8 mouse cellular contexts compared by ENCODE assay signal in genomic region chr11:45943108-45943705, GRCm38 (mm10). TPM values are rescaled to one million over a fixed set of nuclear protein-coding genes. Genes with fewer than 3 reads are reported as not detected.
DNase-seq lines count a peak whose midpoint lies in the region; ATAC-seq lines count a peak whose summit lies in the region.

No protein-coding gene starts in this region.

- H3K27me3 ChIP-seq in midbrain, embryonic 13.5 days: no peaks in the 10 kb centered on the region

- no peaks in the 10 kb centered on the region for H3K9me3 ChIP-seq in midbrain, embryonic 13.5 days

- H3K4me3 ChIP-seq in midbrain, embryonic 13.5 days (replicated peaks): peak overlapping the region; percentile 90

- 65% methylated on average over 7 of the region's 7 CpGs for WGBS in midbrain, embryonic 13.5 days

- H3K4me1 ChIP-seq in midbrain, embryonic 13.5 days (replicated peaks): peaks cover 29% of the 10 kb centered on the region

- H3K27ac ChIP-seq in midbrain, embryonic 13.5 days: no peak overlapping the region

- DNase-seq in gastrocnemius, postnatal 10 days: peak; percentile 19
- no peak for DNase-seq in gastrocnemius, postnatal 4 days (ENCODE audit: low spot score in 2 of 2)
- DNase-seq in adrenal gland, postnatal 14 days: peak; percentile 51
- peak; percentile 29 to 51 for DNase-seq in layer of hippocampus, adult 8-10 months (ENCODE audit: low spot score in 2 of 2)
- DNase-seq in ovary, adult 18-20 months (ENCODE audit: low spot score): no peak

- 0 out of 2 replicates have a peak, but pooled peaks cover 4% of the 10 kb centered on the region for H3K36me3 ChIP-seq in midbrain, embryonic 13.5 days

- peak overlapping the region; percentile 89 for H3K9ac ChIP-seq in midbrain, embryonic 13.5 days (replicated peaks)

- peak; percentile 71 for ATAC-seq in frontal cortex, adult (ENCODE audit: low TSS enrichment)
- no peak for ATAC-seq in midbrain, embryonic 13.5 days
- ATAC-seq in megakaryocyte-erythroid progenitor cell, adult 5-6 weeks (replicated peaks; ENCODE audit: low FRiP score, low TSS enrichment, poor library complexity, severe bottlenecking): no peak

- peak overlapping the region; percentile 82 for H3K4me2 ChIP-seq in midbrain, embryonic 13.5 days (replicated peaks)

RNA-seq across cellular contexts. Expression of gene Lsm11, which starts 1.5 kb away (rescaled TPM):
- 1 to 10 TPM; 3.7 to 4.1 TPM for total RNA-seq in gastrocnemius, postnatal 10 days (2021)
- 1 to 10 TPM; 4.9 to 5.6 TPM for total RNA-seq in gastrocnemius, postnatal 4 days (2021)
- total RNA-seq in adrenal gland, postnatal 14 days (2021): 12.5 and 14.2 TPM in 2 replicates
- 10 to 100 TPM; 24.5 to 26.7 (median 25.8) TPM for total RNA-seq in layer of hippocampus, adult 8-10 months (2022)
- 15.7 and 16.9 TPM in 2 replicates for polyA plus RNA-seq in midbrain, embryonic 13.5 days (2015; fragmentation: Nextera tagmentation; extraction: Ambion mirVana)
- total RNA-seq in megakaryocyte-erythroid progenitor cell, adult 5-6 weeks (2014; fragmentation: Nextera tagmentation): 3.6 and 4.4 TPM in 2 replicates
- 2.3 and 6.4 TPM in 2 replicates for total RNA-seq in megakaryocyte-erythroid progenitor cell, adult 5-6 weeks (2017)

RNA-seq across cellular contexts. Expression of gene Thg1l, which starts 12.1 kb away (rescaled TPM):
- total RNA-seq in gastrocnemius, postnatal 10 days (2021): 10 to 100 TPM in 1 of 2 experiments, 1 to 10 TPM in 1; 6.2 to 11.3 TPM
- 1 to 10 TPM; 7.5 to 9.4 TPM for total RNA-seq in gastrocnemius, postnatal 4 days (2021)
- total RNA-seq in adrenal gland, postnatal 14 days (2021): 15.3 and 19.1 TPM in 2 replicates
- total RNA-seq in layer of hippocampus, adult 8-10 months (2022): 10 to 100 TPM in 1 of 4 experiments, 1 to 10 TPM in 3; 7.4 to 10.8 (median 9.2) TPM
- polyA plus RNA-seq in midbrain, embryonic 13.5 days (2015; fragmentation: Nextera tagmentation; extraction: Ambion mirVana): 12.3 and 13.8 TPM in 2 replicates
- 25.1 and 33.2 TPM in 2 replicates for total RNA-seq in megakaryocyte-erythroid progenitor cell, adult 5-6 weeks (2014; fragmentation: Nextera tagmentation)
- 43.7 and 54.6 TPM in 2 replicates for total RNA-seq in megakaryocyte-erythroid progenitor cell, adult 5-6 weeks (2017)

RNA-seq across cellular contexts. Expression of gene Sox30, which starts 36.9 kb away (rescaled TPM):
- total RNA-seq in gastrocnemius, postnatal 10 days (2021): under 1 TPM in 1 of 2 experiments, not detected in 1; 0.07 TPM
- under 1 TPM; 0.29 to 0.32 TPM for total RNA-seq in gastrocnemius, postnatal 4 days (2021)
- 0.26 and 0.45 TPM in 2 replicates for total RNA-seq in adrenal gland, postnatal 14 days (2021)
- under 1 TPM in 3 of 4 experiments, not detected in 1; 0.17 to 0.31 (median 0.27) TPM for total RNA-seq in layer of hippocampus, adult 8-10 months (2022)
- 0.05 TPM in 1 of 2 replicates, not detected in the other for polyA plus RNA-seq in midbrain, embryonic 13.5 days (2015; fragmentation: Nextera tagmentation; extraction: Ambion mirVana)
- not detected in 2 replicates for total RNA-seq in megakaryocyte-erythroid progenitor cell, adult 5-6 weeks (2014; fragmentation: Nextera tagmentation)
- total RNA-seq in megakaryocyte-erythroid progenitor cell, adult 5-6 weeks (2017): not detected in 2 replicates

Comparison
In these comparisons a context has a peak if more than half of its experiments do, and no peak if none do; other contexts are left out.
1. DNase-seq: peak in gastrocnemius, postnatal 10 days (single experiment), adrenal gland, postnatal 14 days (single experiment) and layer of hippocampus, adult 8-10 months (2 of 2); none in gastrocnemius, postnatal 4 days (0 of 2) and ovary, adult 18-20 months (single experiment).